Mouse (Mus musculus) CH12.LX (cell line): ENCODE measurements around the gene Gm10491. TPM values are rescaled to one million over a fixed set of nuclear protein-coding genes. Genes with fewer than 3 reads are reported as not detected.

ENCODE experiments used
- DNase-seq: peaks from one replicate; pipeline ENCODE4 v3.0.0-alpha.2; 2013; ENCODE audit errors: extremely low read depth
- H3K27ac ChIP-seq: 2 replicates; pipeline ENCODE4 v1.5.1; 2012; ENCODE audit warnings: low read depth, mild to moderate bottlenecking, control low read depth, moderate library complexity; ENCODE audit not compliant: insufficient read depth
- H3K27me3 ChIP-seq: replicated peaks from 2 replicates; pipeline ENCODE3; 2012; ENCODE audit warnings: inconsistent platforms
- H3K36me3 ChIP-seq, 2 experiments: replicated peaks in 1 of 2; 2 replicates each; pipeline versions ENCODE3 to v1.6.1; 2012; ENCODE audit warnings: inconsistent platforms in 1 of 2, low read length in 1 of 2, mild to moderate bottlenecking in 1 of 2, mixed read lengths in 1 of 2, moderate library complexity in 1 of 2; ENCODE audit not compliant: control insufficient read depth in 1 of 2, insufficient read depth in 1 of 2
- H3K4me1 ChIP-seq, 2 experiments: 2 replicates each; pipeline ENCODE4 v1.6.1; 2012; ENCODE audit warnings: inconsistent platforms in 1 of 2, moderate library complexity in 1 of 2; ENCODE audit not compliant: insufficient read depth in 2 of 2, control insufficient read depth in 1 of 2
- H3K4me2 ChIP-seq: 2 replicates; pipeline ENCODE4 v1.6.1; 2012; ENCODE audit warnings: low read depth, mild to moderate bottlenecking, control low read depth; ENCODE audit not compliant: poor library complexity, insufficient read depth, severe bottlenecking
- H3K4me3 ChIP-seq, 3 experiments: fragments of 150-350 bp in 1 of 3; sonication (generic) in 1 of 3; replicated peaks in 1 of 3; 2 replicates each; pipeline versions ENCODE3 to v1.5.1; 2011 to 2012; ENCODE audit warnings: low read depth in 2 of 3, low read length in 2 of 3, mild to moderate bottlenecking in 2 of 3, moderate library complexity in 2 of 3, control low read depth in 1 of 3, improper control_type of control experiment in 1 of 3, inconsistent platforms in 1 of 3, mixed read lengths in 1 of 3; ENCODE audit not compliant: poor library complexity in 1 of 3
- H3K79me2 ChIP-seq: replicated peaks from 2 replicates; pipeline ENCODE4 v1.6.1; 2012; ENCODE audit warnings: mild to moderate bottlenecking, moderate library complexity; ENCODE audit not compliant: control insufficient read depth, poor library complexity, insufficient read depth, severe bottlenecking; ENCODE audit errors: extremely low read depth
- H3K9ac ChIP-seq: 2 replicates; pipeline ENCODE4 v1.6.1; 2012; ENCODE audit warnings: low read depth, mild to moderate bottlenecking, control low read depth, moderate library complexity; ENCODE audit not compliant: insufficient read depth
- H3K9me3 ChIP-seq: replicated peaks from 2 replicates; pipeline ENCODE3; 2012; ENCODE audit warnings: low read length, inconsistent platforms, mixed read lengths
- BHLHE40 ChIP-seq: IDR thresholded peaks from 2 replicates; pipeline ENCODE4 v1.6.1; 2011; ENCODE audit warnings: mild to moderate bottlenecking, low read depth, low read length, improper control_type of control experiment
- CHD2 ChIP-seq: IDR thresholded peaks from 2 replicates; pipeline ENCODE4 v1.6.1; 2011; ENCODE audit warnings: low read length, improper control_type of control experiment
- E2F4 ChIP-seq: IDR thresholded peaks from 2 replicates; pipeline ENCODE4 v1.6.1; 2011; ENCODE audit warnings: low read depth, low read length, improper control_type of control experiment; ENCODE audit not compliant: insufficient replicate concordance
- ELF1 ChIP-seq: IDR thresholded peaks from 2 replicates; pipeline ENCODE4 v1.6.1; 2014; ENCODE audit warnings: low read depth, mild to moderate bottlenecking, inconsistent platforms, low read length, improper control_type of control experiment
- EP300 ChIP-seq: IDR thresholded peaks from 2 replicates; pipeline ENCODE4 v1.6.1; 2011; ENCODE audit warnings: low read length, improper control_type of control experiment
- ETS1 ChIP-seq: conservative IDR thresholded peaks from 2 replicates; pipeline ENCODE4 v1.6.1; 2012; ENCODE audit warnings: low read depth, mild to moderate bottlenecking, inconsistent platforms, low read length, improper control_type of control experiment, moderate library complexity
- GABPA ChIP-seq: IDR thresholded peaks from 2 replicates; pipeline ENCODE4 v1.6.1; 2012; ENCODE audit warnings: low read depth, low read length, improper control_type of control experiment, inconsistent platforms; ENCODE audit not compliant: insufficient replicate concordance
- HCFC1 ChIP-seq: IDR thresholded peaks from 2 replicates; pipeline ENCODE4 v1.6.1; 2012; ENCODE audit warnings: low read depth, mild to moderate bottlenecking, inconsistent platforms, low read length, improper control_type of control experiment
- IRF4 ChIP-seq: IDR thresholded peaks from 2 replicates; pipeline ENCODE4 v1.6.1; 2014; ENCODE audit warnings: low read depth, mild to moderate bottlenecking, inconsistent platforms, low read length, improper control_type of control experiment
- JUN ChIP-seq: IDR thresholded peaks from 2 replicates; pipeline ENCODE4 v1.6.1; 2011; ENCODE audit warnings: low read depth, mild to moderate bottlenecking, low read length, improper control_type of control experiment, moderate library complexity; ENCODE audit not compliant: insufficient read depth
- JUND ChIP-seq: conservative IDR thresholded peaks from 2 replicates; pipeline ENCODE4 v1.6.1; 2011; ENCODE audit warnings: low read depth, low read length, improper control_type of control experiment
- KAT2A ChIP-seq: IDR thresholded peaks from 2 replicates; pipeline ENCODE4 v1.6.1; 2012; ENCODE audit warnings: low read length, improper control_type of control experiment, inconsistent platforms; ENCODE audit not compliant: insufficient replicate concordance
- MAFK ChIP-seq: IDR thresholded peaks from 2 replicates; pipeline ENCODE4 v1.6.1; 2011; ENCODE audit warnings: low read length, improper control_type of control experiment; ENCODE audit not compliant: insufficient replicate concordance
- MAX ChIP-seq: IDR thresholded peaks from 2 replicates; pipeline ENCODE4 v1.6.1; 2011; ENCODE audit warnings: low read length, improper control_type of control experiment
- MAZ ChIP-seq: IDR thresholded peaks from 2 replicates; pipeline ENCODE4 v1.6.1; 2012; ENCODE audit warnings: low read depth, mild to moderate bottlenecking, inconsistent platforms, low read length, improper control_type of control experiment, moderate library complexity
- MEF2A ChIP-seq: IDR thresholded peaks from 2 replicates; pipeline ENCODE4 v1.6.1; 2014; ENCODE audit warnings: low read depth, mild to moderate bottlenecking, inconsistent platforms, low read length, improper control_type of control experiment, borderline replicate concordance
- MXI1 ChIP-seq: IDR thresholded peaks from 2 replicates; pipeline ENCODE4 v1.6.1; 2011; ENCODE audit warnings: mild to moderate bottlenecking, low read depth, low read length, improper control_type of control experiment
- MYC ChIP-seq: IDR thresholded peaks from 2 replicates; pipeline ENCODE4 v1.6.1; 2011; ENCODE audit warnings: low read depth, mild to moderate bottlenecking, improper control_type of control experiment, low read length
- NELFE ChIP-seq: IDR thresholded peaks from 2 replicates; pipeline ENCODE4 v1.6.1; 2011; ENCODE audit warnings: low read depth, low read length, improper control_type of control experiment
- NRF1 ChIP-seq: IDR thresholded peaks from 2 replicates; pipeline ENCODE4 v1.6.1; 2014; ENCODE audit warnings: low read depth, mild to moderate bottlenecking, inconsistent platforms, low read length, improper control_type of control experiment, moderate library complexity
- POLR2AphosphoS2 ChIP-seq: IDR thresholded peaks from 2 replicates; pipeline ENCODE4 v1.6.1; 2011; ENCODE audit warnings: low read depth, low read length, improper control_type of control experiment
- RAD21 ChIP-seq: IDR thresholded peaks from 2 replicates; pipeline ENCODE4 v1.6.1; 2011; ENCODE audit warnings: low read depth, mild to moderate bottlenecking, low read length, improper control_type of control experiment, moderate library complexity
- RCOR1 ChIP-seq: conservative IDR thresholded peaks from 2 replicates; pipeline ENCODE4 v1.6.1; 2012; ENCODE audit warnings: low read depth, mild to moderate bottlenecking, inconsistent platforms, low read length, improper control_type of control experiment
- SIN3A ChIP-seq: IDR thresholded peaks from 2 replicates; pipeline ENCODE4 v1.6.1; 2012; ENCODE audit warnings: low read length, improper control_type of control experiment, inconsistent platforms
- SMC3 ChIP-seq: IDR thresholded peaks from 2 replicates; pipeline ENCODE4 v1.6.1; 2011; ENCODE audit warnings: low read depth, low read length, improper control_type of control experiment
- TBP ChIP-seq: conservative IDR thresholded peaks from 2 replicates; pipeline ENCODE4 v1.6.1; 2011; ENCODE audit warnings: low read depth, low read length, improper control_type of control experiment
- TCF12 ChIP-seq: IDR thresholded peaks from 2 replicates; pipeline ENCODE4 v1.6.1; 2014; ENCODE audit warnings: low read depth, mild to moderate bottlenecking, inconsistent platforms, low read length, improper control_type of control experiment
- UBTF ChIP-seq: IDR thresholded peaks from 2 replicates; pipeline ENCODE4 v1.6.1; 2012; ENCODE audit warnings: low read depth, mild to moderate bottlenecking, inconsistent platforms, low read length, improper control_type of control experiment, moderate library complexity
- USF2 ChIP-seq: conservative IDR thresholded peaks from 2 replicates; pipeline ENCODE4 v1.6.1; 2011; ENCODE audit warnings: low read depth, low read length, improper control_type of control experiment
- ZKSCAN1 ChIP-seq: IDR thresholded peaks from 2 replicates; pipeline ENCODE4 v1.6.1; 2012; ENCODE audit warnings: low read depth, inconsistent platforms, low read length, improper control_type of control experiment, borderline replicate concordance
- ZMIZ1 ChIP-seq: IDR thresholded peaks from 2 replicates; pipeline ENCODE4 v1.6.1; 2012; ENCODE audit warnings: low read depth, mild to moderate bottlenecking, inconsistent platforms, low read length, improper control_type of control experiment
- ZNF384 ChIP-seq: IDR thresholded peaks from 2 replicates; pipeline ENCODE4 v1.6.1; 2012; ENCODE audit warnings: low read depth, low read length, improper control_type of control experiment, inconsistent platforms
- dilution Hi-C: fragments of 300-500 bp; cut with MboI; formaldehyde crosslinking; loops from 2 replicates; pipeline ENCODE4 v1.14.3; 2020; ENCODE audit warnings: low sequenced_read_pairs; ENCODE audit not compliant: extremely low pct_unique_long_range_greater_than_20kb, extremely low pct_ligation_motif_present
- in situ Hi-C: fragments of 300-500 bp; cut with MboI; formaldehyde crosslinking; loops from 3 replicates; pipeline ENCODE4 v1.14.3; 2019; ENCODE audit warnings: low sequenced_read_pairs, low pct_ligation_motif_present, low pct_unique_long_range_greater_than_20kb, mixed read lengths
- polyA plus RNA-seq: library from polyadenylated mRNA; unstranded; fragments of >175 nt; gene quantifications from 2 replicates; pipeline ENCODE4 v1.2.1, GENCODE M21; 2012; ENCODE audit warnings: low read depth; ENCODE audit not compliant: insufficient read length
- total RNA-seq, 2 experiments: library from RNA; depleted of rRNA; stranded (reverse); fragments of 300-350 nt in 1 of 2; fragments of >200 nt in 1 of 2; gene quantifications; 2 replicates each; pipeline ENCODE4 v1.2.3; 2012 to 2014

Gene Gm10491
- total and polyA plus RNA-seq, 3 experiments = not detected

DNA sequence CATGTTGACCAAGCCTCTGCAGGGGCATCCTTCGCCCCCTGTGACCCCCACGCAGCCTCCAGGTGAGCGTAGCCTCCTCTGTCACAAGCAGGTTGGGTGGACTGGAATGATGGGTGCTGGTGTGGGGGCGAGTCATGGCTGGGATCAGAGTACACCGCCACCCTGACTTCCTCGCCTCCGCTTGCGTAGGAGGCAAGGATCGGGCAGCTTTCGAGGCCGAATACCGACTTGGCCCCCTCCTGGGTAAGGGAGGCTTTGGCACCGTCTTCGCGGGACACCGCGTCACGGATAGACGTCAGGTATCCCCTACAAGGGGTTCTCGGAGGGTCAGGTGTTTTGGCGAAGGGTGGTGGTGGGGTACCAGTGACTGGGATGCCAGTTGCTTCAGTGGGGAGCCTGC lies 29.1 kb downstream of the Gm10491 start:
- Histone ChIP-seq H3K4me1 (peaks cover 4 to 20% of the 10 kb centered on the region in 2 experiments; a peak in 2 of 4 replicates), H3K27me3 (no peaks in the 10 kb centered on the region), H3K4me3 (peak overlapping the region; percentile 79 to 100 (median 82)), H3K36me3 (peaks cover 39 to 48% of the 10 kb centered on the region in 2 experiments), H3K9ac (peak overlapping the region; percentile 97), H3K4me2 (no peak overlapping the region), H3K9me3 (no peaks in the 10 kb centered on the region), H3K79me2 (peaks cover 42% of the 10 kb centered on the region), H3K27ac (peak overlapping the region; percentile 90)
- dilution Hi-C loops = no loop called here
- DNase-seq = no peak
- in situ Hi-C loops = no loop called here
- TF ChIP-seq UBTF (peak; percentile 16; the same call in 1 of the 2 replicates), NRF1 (no peak)

DNA sequence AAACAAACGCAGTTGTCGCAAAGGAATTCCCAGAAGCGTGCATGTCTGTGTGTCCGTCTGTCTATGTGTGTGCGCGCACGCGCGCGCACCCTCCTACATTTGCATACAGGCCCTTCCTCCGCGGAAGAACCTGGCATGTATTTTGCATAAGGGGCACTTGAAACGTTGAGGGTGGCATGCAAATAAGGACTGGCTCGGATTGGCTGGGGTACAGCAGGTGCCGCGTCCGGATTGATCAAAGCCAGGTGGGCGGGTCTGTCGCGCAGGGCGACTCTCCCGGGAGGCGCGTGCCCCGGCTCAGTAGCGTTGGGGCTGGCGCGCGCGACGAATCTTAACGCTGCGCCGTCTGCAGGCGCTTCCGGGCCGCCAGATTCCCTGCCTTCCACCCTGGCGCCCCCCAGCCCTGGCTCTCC lies 29.6 kb downstream of the Gm10491 start, which contains the start of gene Pim2:
TSS of gene Pim2 (plus strand) at position 256 of the 413 bp plus-strand sequence.
- dilution Hi-C loops = no loop called here
- Histone ChIP-seq H3K27ac (peak within 1 kb of the TSS; percentile 90), H3K4me1 (peaks cover 4 to 20% of the 10 kb centered on the region in 2 experiments; a peak in 2 of 4 replicates), H3K4me2 (peak within 1 kb of the TSS; percentile 73), H3K9ac (peak within 1 kb of the TSS; percentile 97), H3K79me2 (peaks cover 42% of the 10 kb centered on the region), H3K27me3 (no peaks in the 10 kb centered on the region), H3K9me3 (no peaks in the 10 kb centered on the region), H3K4me3 (peak within 1 kb of the TSS; percentile 79 to 100 (median 82)), H3K36me3 (peaks cover 44 to 53% of the 10 kb centered on the region in 2 experiments)
- DNase-seq = peak; percentile 92
- in situ Hi-C loops = no loop called here
- TF ChIP-seq MXI1 (peak; percentile 77; the same call in 1 of the 2 replicates), E2F4 (no peak), IRF4 (peak; percentile 32; the same call in 1 of the 2 replicates), TCF12 (peak; percentile 95), UBTF (0 out of 2 replicates have a peak, but pooled peaks have one; percentile 48), SIN3A (peak; percentile 56; the same call in 1 of the 2 replicates), KAT2A (no peak), ZMIZ1 (peak; percentile 98), ZNF384 (no peak), EP300 (no peak), MAX (peak; percentile 27; the same call in 1 of the 2 replicates), RAD21 (no peak), USF2 (no peak), CHD2 (no peak), JUND (no peak), BHLHE40 (peak; percentile 93), RCOR1 (no peak), TBP (peak; percentile 87), HCFC1 (peak; percentile 28), NELFE (peak; percentile 90), MAZ (no peak), ETS1 (peak; percentile 61), JUN (no peak), SMC3 (no peak; the same call in 1 of the 2 replicates), POLR2AphosphoS2 (peak; percentile 93), MEF2A (no peak), ZKSCAN1 (no peak), GABPA (no peak), MYC (no peak), ELF1 (peak; percentile 80), MAFK (no peak)
